Mouse (Mus musculus) hindbrain, postnatal 0 days (tissue): ENCODE results near the gene Ttc23. TPM values are rescaled to one million over a fixed set of nuclear protein-coding genes. Genes with fewer than 3 reads are reported as not detected.

Experiments used
- ATAC-seq: fragments of 200-750 bp; cut with Nextera tagmentation; 2 replicates; pipeline ENCODE4 v1.8.0; 2017; ENCODE audit warnings: mild to moderate bottlenecking, moderate TSS enrichment, moderate library complexity
- DNase-seq: peaks from one replicate; pipeline ENCODE4 v3.0.0-alpha.2; 2015; ENCODE audit warnings: low spot score
- H3K27ac ChIP-seq: fragments of 300-500 bp; sonication (generic); 2 replicates; pipeline ENCODE4 v1.5.1; 2014; ENCODE audit warnings: mild to moderate bottlenecking
- H3K27me3 ChIP-seq: fragments of 300-500 bp; sonication (generic); 2 replicates; pipeline ENCODE4 v1.6.1; 2014; ENCODE audit warnings: low read length, mixed read lengths; ENCODE audit not compliant: insufficient read depth
- H3K36me3 ChIP-seq: fragments of 300-500 bp; sonication (generic); 2 replicates; pipeline ENCODE4 v1.6.1; 2014; ENCODE audit warnings: low read length, mixed read lengths; ENCODE audit not compliant: insufficient read depth
- H3K4me1 ChIP-seq: fragments of 300-500 bp; sonication (generic); 2 replicates; pipeline ENCODE4 v1.6.1; 2014; ENCODE audit warnings: antibody characterized with exemption, low read length, mixed read lengths; ENCODE audit not compliant: insufficient read depth
- H3K4me2 ChIP-seq: fragments of 300-500 bp; sonication (generic); 2 replicates; pipeline ENCODE4 v1.6.1; 2014; ENCODE audit warnings: low read depth, mild to moderate bottlenecking, low read length, moderate library complexity, mixed read lengths
- H3K4me3 ChIP-seq: fragments of 300-500 bp; sonication (generic); 2 replicates; pipeline ENCODE4 v1.5.1; 2014; ENCODE audit warnings: low read length
- H3K9ac ChIP-seq: fragments of 300-500 bp; sonication (generic); replicated peaks from 2 replicates; pipeline ENCODE4 v1.6.1; 2014; ENCODE audit warnings: mild to moderate bottlenecking, low read length, moderate library complexity, mixed read lengths
- H3K9me3 ChIP-seq: fragments of 300-500 bp; sonication (generic); 2 replicates; pipeline ENCODE4 v1.6.1; 2016; ENCODE audit warnings: low read length, mixed read lengths
- CTCF ChIP-seq: IDR thresholded peaks from 2 replicates; pipeline ENCODE4 v1.5.1; 2016; ENCODE audit warnings: antibody characterized with exemption, control low read depth, low read depth
- WGBS: fragments of 180-500 bp; shearing (Covaris S2); extraction: QIAGEN DNeasy Blood & Tissue Kit; methylation state at CpG from one replicate; pipeline ENCODE4 v1.1.7; 2014; 5-methylcytosine and 5-hydroxymethylcytosine counted together
- polyA plus RNA-seq: library from polyadenylated mRNA; unstranded; fragments of >200 nt; fragmentation: Nextera tagmentation; extraction: Ambion mirVana; gene quantifications from 2 replicates; pipeline ENCODE4 v1.2.1, GENCODE M21; 2015
- total RNA-seq: library from RNA; depleted of rRNA; stranded (reverse); fragments of >200 nt; gene quantifications from 2 replicates; pipeline ENCODE4 v1.2.3, GENCODE M21; 2014

Ttc23 gene
- total and polyA plus RNA-seq, 2 experiments from 2014 or later, result 5.3 to 6.2 TPM

DNA sequence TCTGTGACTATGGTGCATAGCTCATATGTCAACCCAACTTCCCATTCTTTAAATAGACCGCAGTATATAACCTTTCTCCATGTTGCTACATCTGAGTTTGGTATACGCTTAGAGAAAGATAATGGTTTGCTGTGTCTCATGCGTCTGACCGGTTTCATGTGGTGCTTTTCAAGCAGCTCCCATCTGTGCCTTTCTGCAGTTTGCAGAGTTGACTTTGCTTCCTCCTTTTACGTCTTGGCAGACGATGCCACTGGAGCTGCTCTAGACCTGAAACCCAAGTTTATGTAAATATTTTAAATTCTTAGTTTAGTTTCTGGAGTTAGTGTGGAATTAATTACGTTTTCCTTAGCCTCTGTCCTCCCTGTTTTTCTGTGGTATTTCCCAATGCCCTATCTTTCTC, 7.5 kb downstream of the Ttc23 start:
- DNase-seq, result no peak
- no peak overlapping the region for H3K27ac ChIP-seq
- H3K4me1 ChIP-seq, result no peaks in the 10 kb centered on the region
- H3K27me3 ChIP-seq, result no peaks in the 10 kb centered on the region
- no peak overlapping the region for H3K9ac ChIP-seq
- H3K9me3 ChIP-seq, result no peaks in the 10 kb centered on the region
- no peak overlapping the region for H3K4me2 ChIP-seq
- no peak for ATAC-seq
- TF ChIP-seq CTCF, result no peak
- no peaks in the 10 kb centered on the region for H3K36me3 ChIP-seq
- 85% methylated on average over 7 of the region's 7 CpGs for WGBS
- H3K4me3 ChIP-seq, result no peak overlapping the region

DNA sequence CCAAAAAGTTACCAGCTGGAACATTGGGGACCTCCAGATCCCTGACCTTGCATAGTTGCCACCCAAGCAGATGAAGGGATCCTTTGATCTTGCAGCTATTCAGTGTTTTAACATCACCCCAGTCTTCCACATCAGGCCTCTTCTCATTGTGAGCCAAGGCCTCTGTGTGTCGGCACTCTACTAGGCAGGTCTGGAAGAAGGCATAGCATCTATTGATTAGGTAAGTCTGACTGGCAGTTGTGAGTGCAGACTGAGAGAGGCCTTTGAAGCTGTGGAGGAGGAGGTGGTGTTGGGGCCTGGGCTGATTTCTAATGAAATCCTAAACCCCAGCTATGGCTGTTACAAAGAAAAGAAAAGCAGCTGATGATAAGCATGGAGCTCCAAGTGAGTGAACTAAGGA, 8.0 kb downstream of the Ttc23 start:
- DNase-seq (no peak), ATAC-seq (no peak)
- no peaks in the 10 kb centered on the region for H3K36me3 ChIP-seq
- no peak overlapping the region for H3K9ac ChIP-seq
- no peak overlapping the region for H3K4me3 ChIP-seq
- TF ChIP-seq CTCF, result no peak
- H3K27me3 ChIP-seq, result no peaks in the 10 kb centered on the region
- H3K27ac ChIP-seq, result no peak overlapping the region
- H3K9me3 ChIP-seq, result no peaks in the 10 kb centered on the region
- WGBS, result 22% methylated on average over 1 of the region's 1 CpGs
- no peak overlapping the region for H3K4me2 ChIP-seq
- H3K4me1 ChIP-seq, result no peaks in the 10 kb centered on the region

DNA sequence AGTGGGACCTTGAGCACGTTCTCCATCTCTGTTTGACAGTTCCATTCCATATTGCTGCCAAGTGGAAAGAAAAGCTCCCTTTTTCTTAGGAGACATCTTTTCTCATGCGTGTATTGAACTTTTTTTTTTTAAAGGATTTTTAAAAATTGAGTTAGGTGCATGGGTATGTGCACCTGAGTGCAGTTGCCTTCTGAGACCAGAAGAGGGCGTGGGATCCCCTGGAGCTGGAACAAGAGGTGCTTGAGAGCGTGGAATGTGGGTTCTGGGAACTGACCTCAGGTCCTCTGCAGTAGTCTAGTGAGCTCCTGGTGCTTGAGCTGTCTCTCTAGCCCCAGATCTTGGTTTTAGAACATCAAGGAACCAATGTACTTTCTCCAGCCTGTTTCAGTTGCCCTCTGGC, 10.9 kb downstream of the Ttc23 start:
- H3K4me1 ChIP-seq, result no peaks in the 10 kb centered on the region
- H3K4me3 ChIP-seq, result no peak overlapping the region
- H3K4me2 ChIP-seq, result no peak overlapping the region
- no peaks in the 10 kb centered on the region for H3K27me3 ChIP-seq
- no peak overlapping the region for H3K27ac ChIP-seq
- no peaks in the 10 kb centered on the region for H3K36me3 ChIP-seq
- WGBS, result 88% methylated on average over 4 of the region's 4 CpGs
- TF ChIP-seq CTCF, result no peak
- ATAC-seq (no peak), DNase-seq (no peak)
- H3K9ac ChIP-seq, result no peak overlapping the region
- no peaks in the 10 kb centered on the region for H3K9me3 ChIP-seq

DNA sequence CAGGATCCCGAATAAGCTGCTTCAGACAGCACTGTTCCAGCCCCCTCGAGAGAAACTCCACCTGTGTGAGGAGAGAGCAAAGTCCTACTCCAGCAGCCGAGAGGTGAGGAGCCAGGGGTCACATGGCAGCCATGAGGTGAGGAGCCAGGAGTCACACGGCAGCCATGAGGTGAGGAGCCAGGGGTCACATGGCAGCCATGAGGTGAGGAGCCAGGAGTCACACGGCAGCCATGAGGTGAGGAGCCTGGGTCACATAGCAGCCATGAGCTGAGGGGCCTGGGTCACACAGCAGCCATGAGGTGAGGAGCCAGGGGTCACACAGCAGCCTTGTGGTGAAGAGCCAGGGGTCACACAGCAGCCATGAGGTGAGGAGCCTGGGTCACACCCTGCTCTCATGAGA, 15.2 kb downstream of the Ttc23 start:
- no peak overlapping the region for H3K9ac ChIP-seq
- H3K4me2 ChIP-seq, result no peak overlapping the region
- H3K9me3 ChIP-seq, result no peaks in the 10 kb centered on the region
- no peak overlapping the region for H3K27ac ChIP-seq
- 90% methylated on average over 5 of the region's 5 CpGs for WGBS
- TF ChIP-seq CTCF, result no peak
- no peaks in the 10 kb centered on the region for H3K27me3 ChIP-seq
- DNase-seq, result no peak
- H3K4me3 ChIP-seq, result no peak overlapping the region
- no peak for ATAC-seq
- no peaks in the 10 kb centered on the region for H3K4me1 ChIP-seq
- H3K36me3 ChIP-seq, result no peaks in the 10 kb centered on the region

DNA sequence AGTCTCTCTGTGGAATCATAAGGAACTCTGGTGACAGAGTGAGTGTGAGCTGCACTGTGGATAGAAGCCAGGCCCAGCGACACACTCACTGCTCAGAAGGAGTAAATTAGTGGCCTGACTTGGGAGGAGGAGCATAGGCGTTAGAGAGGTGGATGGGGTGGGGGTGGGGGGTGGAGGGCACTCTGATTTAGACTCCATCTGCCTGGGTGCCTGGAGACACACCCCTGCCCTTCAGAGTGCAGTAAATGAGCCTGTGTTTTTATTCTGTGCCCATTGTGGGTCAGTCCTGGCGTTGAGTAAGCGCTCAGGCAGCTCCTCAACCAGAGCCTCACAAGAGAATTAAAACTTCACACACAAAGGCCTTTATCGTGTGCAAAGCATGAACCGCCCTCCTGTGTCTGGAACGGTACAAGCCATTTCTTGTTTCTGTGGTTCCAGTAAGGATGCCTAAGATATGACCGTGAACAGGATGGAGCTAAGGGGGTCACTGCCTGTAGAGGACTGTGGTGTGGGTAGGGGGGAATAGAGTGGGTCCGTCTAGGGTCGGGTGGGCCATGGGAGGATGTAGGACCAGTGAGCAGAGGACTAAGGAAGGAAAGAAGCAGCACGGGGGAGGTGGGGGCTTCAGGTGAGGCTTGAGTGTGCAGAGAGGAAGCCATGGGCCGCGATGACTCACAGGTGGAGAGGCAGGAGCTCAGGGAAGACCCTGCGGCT, 16.9 kb downstream of the Ttc23 start:
- ATAC-seq, result 0 out of 2 replicates have a peak, but pooled peaks have one; percentile 15

DNA sequence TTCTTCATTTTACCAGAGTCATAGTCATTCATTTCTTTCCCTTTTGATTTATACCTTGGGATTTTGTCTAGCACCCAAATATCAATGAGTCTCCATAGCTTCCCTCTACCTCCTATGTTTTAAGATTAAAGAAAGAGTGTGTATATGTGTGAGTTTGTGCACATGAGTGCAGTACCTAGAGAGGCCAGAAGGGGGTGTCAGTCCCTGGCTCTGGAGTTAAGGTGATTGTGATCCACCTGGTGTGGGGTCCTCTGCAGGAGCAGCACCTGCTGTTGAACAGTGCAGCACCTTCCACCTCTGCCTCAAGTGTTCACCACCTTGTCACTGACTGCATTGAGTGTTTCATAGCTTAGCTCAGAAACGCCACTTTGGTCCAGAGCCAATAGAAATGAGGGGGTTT, 23.8 kb downstream of the Ttc23 start:
- 86% methylated on average over 1 of the region's 1 CpGs for WGBS
- DNase-seq, result no peak
- no peak overlapping the region for H3K4me3 ChIP-seq
- no peak overlapping the region for H3K27ac ChIP-seq
- ATAC-seq, result no peak
- H3K9me3 ChIP-seq, result no peaks in the 10 kb centered on the region
- no peaks in the 10 kb centered on the region for H3K4me1 ChIP-seq
- H3K27me3 ChIP-seq, result no peaks in the 10 kb centered on the region
- no peak overlapping the region for H3K9ac ChIP-seq
- no peak overlapping the region for H3K4me2 ChIP-seq
- peak; percentile 55 for TF ChIP-seq CTCF
- H3K36me3 ChIP-seq, result no peaks in the 10 kb centered on the region

More for the DNA sequence above, 16.9 kb downstream of the Ttc23 start:
- WGBS, result 81% methylated on average over 14 of the region's 14 CpGs
- H3K4me1 ChIP-seq, result no peaks in the 10 kb centered on the region
- no peak for DNase-seq
- H3K36me3 ChIP-seq, result no peaks in the 10 kb centered on the region
- no peaks in the 10 kb centered on the region for H3K27me3 ChIP-seq
- H3K4me3 ChIP-seq, result no peak overlapping the region
- H3K9ac ChIP-seq, result no peak overlapping the region
- TF ChIP-seq CTCF, result no peak
- H3K4me2 ChIP-seq, result no peak overlapping the region
- no peak overlapping the region for H3K27ac ChIP-seq
- H3K9me3 ChIP-seq, result no peaks in the 10 kb centered on the region

DNA sequence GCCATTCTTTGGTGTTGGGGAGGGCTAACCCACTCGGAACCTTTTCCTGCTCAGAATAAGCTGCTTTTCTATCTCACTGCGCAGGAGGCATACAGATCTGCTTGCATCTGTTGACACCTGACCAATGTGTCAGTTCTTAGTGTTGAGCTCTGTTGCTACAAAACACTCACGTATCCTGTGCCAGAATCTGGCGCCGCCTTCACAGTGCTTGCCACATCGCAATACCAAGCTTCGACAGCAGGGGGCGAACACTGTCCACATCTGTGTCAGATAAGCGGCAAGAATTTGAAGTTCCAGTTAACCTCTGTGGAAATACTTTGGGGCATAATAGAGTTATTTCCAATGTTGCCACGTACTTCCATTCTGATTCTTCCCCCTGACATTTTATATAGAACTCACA, 25.4 kb downstream of the Ttc23 start:
- Histone ChIP-seq H3K36me3 (no peaks in the 10 kb centered on the region), H3K4me1 (no peaks in the 10 kb centered on the region), H3K9ac (no peak overlapping the region), H3K9me3 (no peaks in the 10 kb centered on the region), H3K4me2 (no peak overlapping the region), H3K27ac (no peak overlapping the region), H3K27me3 (no peaks in the 10 kb centered on the region), H3K4me3 (no peak overlapping the region)
- ATAC-seq (peak; percentile 80), DNase-seq (peak; percentile 96)
- TF ChIP-seq CTCF, result peak; percentile 98
- WGBS, result 7% methylated on average over 10 of the region's 10 CpGs
